Mouse (Mus musculus) layer of hippocampus, adult 8-10 months (tissue): ENCODE data around the gene Wdr73. TPM values are rescaled to one million over a fixed set of nuclear protein-coding genes. Genes with fewer than 3 reads are reported as not detected.
"Not testable (repeated sequence)": the region's sequence is repeated elsewhere in the genome, so short reads cannot be mapped to it uniquely, and the experiment has no call there.

ENCODE experiments used
- DNase-seq, 2 experiments: peaks; one replicate each; pipeline ENCODE4 v3.0.0; 2022; ENCODE audit warnings: low spot score in 2 of 2
- total RNA-seq, 4 experiments: library from RNA; stranded (reverse); gene quantifications; 2 replicates each; pipeline ENCODE4 v1.2.4; 2022

The Wdr73 gene
- 10 to 100 TPM; 26.9 to 36.3 (median 30.5) TPM for total RNA-seq

GRCm38 (mm10) chr7:80900944-80901501 lies at the start of gene Wdr73:
Gene Wdr73 (minus strand): TSS chr7:80901269.
- peak; percentile 86 to 90 for DNase-seq

GRCm38 (mm10) chr7:80947445-80948350 lies 46.6 kb upstream of the Wdr73 start, which contains the start of gene Sec11a:
Gene Sec11a (minus strand): TSS chr7:80947780.
- peak; percentile 92 to 96 for DNase-seq

- DNase-seq = no peak
Measured at GRCm38 (mm10) chr7:80939808-80940207, 38.7 kb upstream of the Wdr73 start.

GRCm38 (mm10) chr7:80937304-80937666 lies 36.2 kb upstream of the Wdr73 start:
- DNase-seq = not testable (repeated sequence)

GRCm38 (mm10) chr7:80936617-80937303 lies 35.7 kb upstream of the Wdr73 start:
- DNase-seq = not testable (repeated sequence)

GRCm38 (mm10) chr7:80935834-80936233 lies 34.8 kb upstream of the Wdr73 start:
- no peak for DNase-seq

- no peak for DNase-seq
Measured at GRCm38 (mm10) chr7:80932777-80933176, 31.7 kb upstream of the Wdr73 start.

GRCm38 (mm10) chr7:80931618-80932207 lies 30.6 kb upstream of the Wdr73 start:
- peak in 1 of 2 experiments; percentile 23 for DNase-seq

GRCm38 (mm10) chr7:80923165-80923564 lies 22.1 kb upstream of the Wdr73 start:
- no peak for DNase-seq

- no peak for DNase-seq
Measured at GRCm38 (mm10) chr7:80919647-80920008, 18.6 kb upstream of the Wdr73 start.

GRCm38 (mm10) chr7:80918982-80919646 lies 18.0 kb upstream of the Wdr73 start:
- DNase-seq = no peak

GRCm38 (mm10) chr7:80917916-80918465 lies 16.9 kb upstream of the Wdr73 start:
- no peak for DNase-seq

GRCm38 (mm10) chr7:80912496-80912895 lies 11.4 kb upstream of the Wdr73 start:
- no peak for DNase-seq

GRCm38 (mm10) chr7:80911053-80911452 lies 10.0 kb upstream of the Wdr73 start:
- no peak for DNase-seq

- peak in 1 of 2 experiments; percentile 50 for DNase-seq
Measured at GRCm38 (mm10) chr7:80904921-80905515, 3.9 kb upstream of the Wdr73 start, which contains the start of gene Nmb. Gene Nmb (minus strand): TSS chr7:80905076.

GRCm38 (mm10) chr7:80903625-80904422 lies 2.8 kb upstream of the Wdr73 start:
- no peak for DNase-seq

- no peak for DNase-seq
Measured at GRCm38 (mm10) chr7:80901541-80902274, 639 bp upstream of the Wdr73 start.

GRCm38 (mm10) chr7:80897721-80898120 lies 3.3 kb downstream of the Wdr73 start:
- no peak for DNase-seq

- no peak for DNase-seq
Measured at GRCm38 (mm10) chr7:80897134-80897533, 3.9 kb downstream of the Wdr73 start.
